Mouse (Mus musculus) limb, embryonic 15.5 days (tissue): ENCODE measurements around the gene Isyna1. TPM values are rescaled to one million over a fixed set of nuclear protein-coding genes. Genes with fewer than 3 reads are reported as not detected.
A peak's percentile ranks its signal among the peaks of the same experiment; 100 is the strongest.

ENCODE experiments used
- ATAC-seq: fragments of 200-750 bp; cut with Nextera tagmentation; 2 replicates; pipeline ENCODE4 v1.8.0; 2017; ENCODE audit warnings: low read depth, moderate TSS enrichment; ENCODE audit not compliant: insufficient number of reproducible peaks, low FRiP score, low TSS enrichment
- H3K27ac ChIP-seq: fragments of 300-500 bp; sonication (generic); 2 replicates; pipeline ENCODE4 v1.5.1; 2015; ENCODE audit warnings: moderate library complexity, mild to moderate bottlenecking, inconsistent platforms
- H3K27me3 ChIP-seq: fragments of 300-500 bp; sonication (generic); 2 replicates; pipeline ENCODE4 v1.6.1; 2015; ENCODE audit warnings: inconsistent platforms
- H3K36me3 ChIP-seq: fragments of 300-500 bp; sonication (generic); 2 replicates; pipeline ENCODE4 v1.6.1; 2015; ENCODE audit warnings: inconsistent platforms
- H3K4me1 ChIP-seq: fragments of 300-500 bp; sonication (generic); 2 replicates; pipeline ENCODE4 v1.6.1; 2015; ENCODE audit warnings: inconsistent platforms
- H3K4me2 ChIP-seq: fragments of 300-500 bp; sonication (generic); 2 replicates; pipeline ENCODE4 v1.6.1; 2015; ENCODE audit warnings: mild to moderate bottlenecking, inconsistent platforms
- H3K4me3 ChIP-seq: fragments of 300-500 bp; sonication (generic); 2 replicates; pipeline ENCODE4 v1.5.1; 2015; ENCODE audit warnings: mild to moderate bottlenecking, inconsistent platforms
- H3K9ac ChIP-seq: fragments of 300-500 bp; sonication (generic); 2 replicates; pipeline ENCODE4 v1.6.1; 2015; ENCODE audit warnings: inconsistent platforms
- H3K9me3 ChIP-seq: fragments of 300-500 bp; sonication (generic); 2 replicates; pipeline ENCODE4 v1.6.1; 2016; ENCODE audit warnings: inconsistent platforms
- WGBS: fragments of 180-500 bp; shearing (Covaris S2); methylation state at CpG from one replicate; pipeline ENCODE4 v1.1.7; 2015; 5-methylcytosine and 5-hydroxymethylcytosine counted together
- polyA plus RNA-seq: library from polyadenylated mRNA; unstranded; fragments of >200 nt; fragmentation: Nextera tagmentation; extraction: Ambion mirVana; gene quantifications from 2 replicates; pipeline ENCODE4 v1.2.1, GENCODE M21; 2015

Isyna1 gene
- polyA plus RNA-seq, 1 experiment from 2014 or later, result 123 TPM

GRCm38 (mm10) chr8:70615894-70616293, 21.7 kb downstream of the Isyna1 start, which contains the start of gene Lrrc25:
TSS of gene Lrrc25 (plus strand) at chr8:70616155.
- WGBS, result 79% methylated on average over 3 of the region's 3 CpGs
- peaks cover 19% of the 10 kb centered on the region for H3K4me1 ChIP-seq
- no peak within 1 kb of the TSS for H3K4me3 ChIP-seq
- H3K27me3 ChIP-seq, result peaks cover 6% of the 10 kb centered on the region; the same call in 1 of the 2 replicates
- no peak within 1 kb of the TSS for H3K9ac ChIP-seq
- H3K4me2 ChIP-seq, result no peak within 1 kb of the TSS
- ATAC-seq, result no peak
- H3K36me3 ChIP-seq, result no peaks in the 10 kb centered on the region
- H3K9me3 ChIP-seq, result no peaks in the 10 kb centered on the region
- no peak within 1 kb of the TSS for H3K27ac ChIP-seq

DNA sequence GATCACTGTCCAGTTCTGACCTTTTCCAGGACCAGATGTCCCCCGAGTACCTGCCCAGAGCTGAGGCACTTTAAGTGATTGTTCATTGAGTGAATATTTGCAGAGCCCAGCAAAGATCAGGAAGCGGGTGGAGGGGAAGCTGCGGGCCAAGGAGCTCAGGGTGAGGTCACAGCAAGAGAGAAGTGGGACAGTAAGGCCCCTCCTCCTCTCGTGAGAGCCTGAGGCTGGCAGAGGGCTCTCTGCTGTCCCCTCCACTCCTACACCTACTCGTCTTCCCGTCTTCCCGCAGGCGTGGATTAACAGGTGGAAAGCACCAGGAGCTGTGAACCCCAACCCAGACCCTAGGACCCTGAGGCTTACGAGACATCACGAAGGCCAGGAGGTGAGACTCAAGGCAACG, 22.5 kb downstream of the Isyna1 start:
- no peaks in the 10 kb centered on the region for H3K9me3 ChIP-seq
- H3K36me3 ChIP-seq, result no peaks in the 10 kb centered on the region
- H3K4me3 ChIP-seq, result no peak overlapping the region
- peaks cover 8% of the 10 kb centered on the region; the same call in 1 of the 2 replicates for H3K27me3 ChIP-seq
- no peak overlapping the region for H3K9ac ChIP-seq
- H3K4me1 ChIP-seq, result peaks cover 11% of the 10 kb centered on the region
- no peak overlapping the region for H3K27ac ChIP-seq
- no peak overlapping the region for H3K4me2 ChIP-seq
- WGBS, result 54% methylated on average over 11 of the region's 11 CpGs
- no peak for ATAC-seq

DNA sequence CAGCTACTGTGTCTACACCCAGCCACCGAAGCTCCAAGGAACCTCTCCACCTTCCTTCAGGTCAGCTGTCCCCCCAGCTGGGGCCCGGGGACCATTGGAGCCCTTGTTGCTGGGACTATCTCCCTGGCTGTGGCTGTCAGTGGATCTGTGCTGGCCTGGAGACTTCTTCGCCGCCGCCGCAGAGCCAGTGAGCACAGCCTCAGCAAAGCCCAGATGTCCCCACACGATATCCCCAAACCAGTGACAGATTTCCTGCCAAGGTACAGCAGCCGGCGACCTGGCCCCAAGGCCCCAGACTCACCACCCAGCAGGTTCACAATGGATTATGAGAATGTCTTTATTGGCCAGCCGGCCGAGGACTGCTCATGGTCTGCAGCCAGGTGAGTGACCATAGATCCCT, 23.8 kb downstream of the Isyna1 start:
- Histone ChIP-seq H3K4me2 (no peak overlapping the region), H3K9me3 (no peaks in the 10 kb centered on the region), H3K4me1 (peaks cover 7% of the 10 kb centered on the region; the same call in 1 of the 2 replicates), H3K4me3 (no peak overlapping the region), H3K36me3 (no peaks in the 10 kb centered on the region), H3K9ac (no peak overlapping the region), H3K27ac (no peak overlapping the region), H3K27me3 (peaks cover 8% of the 10 kb centered on the region; the same call in 1 of the 2 replicates)
- ATAC-seq, result no peak
- 70% methylated on average over 11 of the region's 11 CpGs for WGBS

DNA sequence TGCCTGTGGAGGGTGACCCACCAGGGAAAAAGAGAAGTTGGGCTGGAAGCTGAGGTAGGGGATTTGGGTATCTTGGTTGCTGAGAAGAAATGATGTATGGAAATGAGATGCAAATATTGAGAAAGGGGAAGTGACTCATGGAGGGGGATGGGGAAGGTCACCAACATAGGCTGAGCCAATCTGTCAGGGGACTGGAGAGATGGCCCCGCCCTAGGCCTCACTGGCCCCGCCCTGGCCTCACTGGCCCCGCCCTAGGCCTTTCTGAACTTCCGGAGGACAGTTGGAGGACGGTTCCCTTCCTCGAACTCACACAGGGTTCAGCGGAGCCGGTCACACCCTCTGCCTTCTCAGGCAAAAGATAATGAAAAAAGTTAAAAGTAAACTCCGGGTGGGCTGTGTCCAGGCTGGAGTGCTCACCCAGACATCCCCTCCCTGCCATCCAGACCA, 24.7 kb downstream of the Isyna1 start:
- Histone ChIP-seq H3K27ac (no peak overlapping the region), H3K4me1 (peaks cover 7% of the 10 kb centered on the region; the same call in 1 of the 2 replicates), H3K9me3 (no peaks in the 10 kb centered on the region), H3K27me3 (peaks cover 8% of the 10 kb centered on the region; the same call in 1 of the 2 replicates), H3K9ac (no peak overlapping the region), H3K4me3 (no peak overlapping the region), H3K36me3 (no peaks in the 10 kb centered on the region), H3K4me2 (no peak overlapping the region)
- no peak for ATAC-seq
- WGBS, result 36% methylated on average over 9 of the region's 9 CpGs

GRCm38 (mm10) chr8:70622220-70622619, 28.0 kb downstream of the Isyna1 start:
- H3K9ac ChIP-seq, result no peak overlapping the region
- WGBS, result 52% methylated on average over 3 of the region's 3 CpGs
- no peak overlapping the region for H3K27ac ChIP-seq
- ATAC-seq, result no peak
- no peak overlapping the region for H3K4me3 ChIP-seq
- no peaks in the 10 kb centered on the region for H3K36me3 ChIP-seq
- H3K4me1 ChIP-seq, result peaks cover 13% of the 10 kb centered on the region; the same call in 1 of the 2 replicates
- H3K27me3 ChIP-seq, result peaks cover 8% of the 10 kb centered on the region; the same call in 1 of the 2 replicates
- H3K4me2 ChIP-seq, result no peak overlapping the region
- no peaks in the 10 kb centered on the region for H3K9me3 ChIP-seq

GRCm38 (mm10) chr8:70625104-70625503, 30.9 kb downstream of the Isyna1 start:
- peaks cover 8% of the 10 kb centered on the region; the same call in 1 of the 2 replicates for H3K27me3 ChIP-seq
- H3K4me3 ChIP-seq, result no peak overlapping the region
- H3K9ac ChIP-seq, result no peak overlapping the region
- ATAC-seq, result no peak
- H3K4me1 ChIP-seq, result peaks cover 12% of the 10 kb centered on the region
- H3K27ac ChIP-seq, result no peak overlapping the region
- no peaks in the 10 kb centered on the region for H3K36me3 ChIP-seq
- 11% methylated on average over 5 of the region's 5 CpGs for WGBS
- H3K4me2 ChIP-seq, result 0 out of 2 replicates have a peak overlapping the region, but pooled peaks have one; percentile 8
- H3K9me3 ChIP-seq, result no peaks in the 10 kb centered on the region

- Histone ChIP-seq H3K4me1 (peaks cover 27% of the 10 kb centered on the region), H3K9ac (no peak overlapping the region), H3K27me3 (peaks cover 9% of the 10 kb centered on the region; the same call in 1 of the 2 replicates), H3K36me3 (no peaks in the 10 kb centered on the region), H3K9me3 (no peaks in the 10 kb centered on the region), H3K4me2 (no peak overlapping the region), H3K27ac (no peak overlapping the region), H3K4me3 (no peak overlapping the region)
- no peak for ATAC-seq
- WGBS, result 87% methylated on average over 5 of the region's 5 CpGs
These were observed 32.9 kb downstream of the Isyna1 start for GRCm38 (mm10) chr8:70627041-70627440.

GRCm38 (mm10) chr8:70628986-70629490, 34.9 kb downstream of the Isyna1 start:
- Histone ChIP-seq H3K9ac (no peak overlapping the region), H3K36me3 (no peaks in the 10 kb centered on the region), H3K27me3 (peaks cover 9% of the 10 kb centered on the region; the same call in 1 of the 2 replicates)

GRCm38 (mm10) chr8:70629574-70630531, 35.7 kb downstream of the Isyna1 start:
- Histone ChIP-seq H3K4me1 (peaks cover 35% of the 10 kb centered on the region), H3K9ac (peak overlapping the region; percentile 27; the same call in 1 of the 2 replicates), H3K9me3 (no peaks in the 10 kb centered on the region), H3K27ac (peak overlapping the region; percentile 62), H3K4me2 (peak overlapping the region; percentile 83), H3K4me3 (peak overlapping the region; percentile 56), H3K27me3 (peaks cover 9% of the 10 kb centered on the region; the same call in 1 of the 2 replicates), H3K36me3 (no peaks in the 10 kb centered on the region)
- WGBS, result under 1% methylated on average over 60 of the region's 60 CpGs
- ATAC-seq, result peak; percentile 74

More at GRCm38 (mm10) chr8:70628986-70629490, 34.9 kb downstream of the Isyna1 start:
- H3K4me1 ChIP-seq, result peaks cover 30% of the 10 kb centered on the region
- H3K27ac ChIP-seq, result no peak overlapping the region
- no peaks in the 10 kb centered on the region for H3K9me3 ChIP-seq
- no peak for ATAC-seq
- H3K4me2 ChIP-seq, result peak overlapping the region; percentile 83
- H3K4me3 ChIP-seq, result peak overlapping the region; percentile 56
- WGBS, result 46% methylated on average over 7 of the region's 7 CpGs

GRCm38 (mm10) chr8:70630532-70631381, 36.6 kb downstream of the Isyna1 start:
- Histone ChIP-seq H3K4me2 (peak overlapping the region; percentile 83), H3K36me3 (no peaks in the 10 kb centered on the region), H3K27me3 (peaks cover 9% of the 10 kb centered on the region; the same call in 1 of the 2 replicates), H3K9me3 (no peaks in the 10 kb centered on the region), H3K4me3 (peak overlapping the region; percentile 56; the same call in 1 of the 2 replicates), H3K27ac (0 out of 2 replicates have a peak overlapping the region, but pooled peaks have one; percentile 62), H3K4me1 (peaks cover 29% of the 10 kb centered on the region), H3K9ac (peak overlapping the region; percentile 27; the same call in 1 of the 2 replicates)
- 15% methylated on average over 22 of the region's 22 CpGs for WGBS
- peak; percentile 52; the same call in 1 of the 2 replicates for ATAC-seq

DNA sequence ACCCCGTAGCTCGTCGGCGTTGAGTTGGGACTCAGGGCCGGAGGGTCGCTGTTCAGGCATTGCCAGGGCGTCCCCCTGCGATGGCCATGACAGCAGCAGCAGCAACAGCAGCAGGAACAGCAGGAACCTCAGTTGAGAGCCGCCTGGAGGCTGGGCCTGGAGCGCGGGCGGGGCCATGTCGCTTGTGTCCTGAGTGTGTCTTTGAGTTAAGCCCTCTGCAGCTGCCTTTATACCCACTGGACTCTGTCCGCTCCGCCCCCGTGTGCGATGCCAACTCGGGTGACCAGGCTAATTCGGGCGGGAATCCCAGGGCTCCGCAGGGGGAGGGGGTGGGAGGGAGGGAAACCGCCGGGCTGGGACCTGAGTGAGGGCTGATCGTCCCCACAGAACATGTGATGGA, 37.3 kb downstream of the Isyna1 start:
- no peak for ATAC-seq

More for the DNA sequence above, 37.3 kb downstream of the Isyna1 start:
- Histone ChIP-seq H3K36me3 (no peaks in the 10 kb centered on the region), H3K4me3 (no peak overlapping the region), H3K9me3 (no peaks in the 10 kb centered on the region), H3K27me3 (peaks cover 9% of the 10 kb centered on the region; the same call in 1 of the 2 replicates), H3K9ac (no peak overlapping the region), H3K4me1 (peaks cover 29% of the 10 kb centered on the region), H3K27ac (no peak overlapping the region), H3K4me2 (no peak overlapping the region)
- WGBS, result 12% methylated on average over 24 of the region's 24 CpGs
